Mouse (Mus musculus) adrenal gland, postnatal 14 days (tissue): ENCODE measurements around the gene Olfr895. TPM values are rescaled to one million over a fixed set of nuclear protein-coding genes. Genes with fewer than 3 reads are reported as not detected.

Experiments
- DNase-seq: peaks from one replicate; pipeline ENCODE4 v3.0.0; 2021; ENCODE audit warnings: mixed read lengths
- long read RNA-seq, 2 experiments: library from polyadenylated mRNA; stranded (forward); transcript quantifications; one replicate each; pipeline ENCODE4 v2.0.0; 2021
- total RNA-seq: library from RNA; stranded (reverse); gene quantifications from 2 replicates; pipeline ENCODE4 v1.2.3, GENCODE M21; 2021

Gene Olfr895
- not detected in 2 replicates for total RNA-seq
- long read RNA-seq, experiment 1, result 0 reads
- long read RNA-seq, experiment 2, result 0 reads

- DNase-seq, result no peak
Observed at GRCm38 (mm10) chr9:38267551-38267950, at the start of gene Olfr895. TSS of gene Olfr895 (plus strand) at chr9:38267851.

DNA sequence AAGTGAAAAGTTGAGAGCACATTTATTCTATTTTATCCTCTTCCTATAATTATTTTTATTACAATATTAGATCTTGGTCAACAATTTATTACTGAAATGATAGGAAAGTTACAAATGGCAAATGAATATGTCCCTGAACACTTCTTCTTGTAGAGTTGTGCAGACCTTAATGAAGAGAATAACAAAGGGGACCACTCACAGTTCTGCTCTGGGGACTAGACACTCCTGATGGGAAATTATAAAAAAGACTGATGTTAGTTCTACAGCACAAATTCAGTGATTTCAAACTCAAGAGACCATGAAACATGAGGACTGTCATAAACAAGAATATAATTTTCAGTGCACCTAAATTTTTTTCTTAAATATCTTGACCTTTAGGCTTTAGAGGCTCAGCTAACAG is 15.2 kb upstream of the Olfr895 start, which contains the start of gene Olfr143:
Olfr143 (plus strand) TSS at position 301 of the 400 bp plus-strand sequence.
- no peak for DNase-seq

DNA sequence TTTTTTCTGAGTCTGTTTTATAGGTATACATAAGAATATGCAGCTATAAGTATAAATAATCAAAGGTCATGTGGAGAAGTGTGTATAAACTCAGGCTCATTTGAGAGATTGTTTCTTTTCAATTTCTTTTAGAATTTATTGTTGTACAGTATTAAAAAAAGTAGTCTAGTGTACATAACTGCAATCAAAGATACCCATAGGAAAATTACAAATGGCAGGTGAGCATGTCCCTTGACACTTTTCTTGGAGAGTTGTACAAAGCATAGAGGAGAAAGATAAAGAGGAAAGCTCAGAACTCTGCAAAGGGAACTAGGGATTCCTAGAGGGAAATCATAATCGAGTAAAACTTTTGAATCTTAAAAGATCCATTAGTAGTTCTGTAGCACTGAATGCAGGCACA is 23.2 kb downstream of the Olfr895 start, which contains the start of gene Olfr896-ps1:
Olfr896-ps1 (plus strand) TSS at position 301 of the 400 bp plus-strand sequence.
- DNase-seq, result no peak

Other genes with a start within 250 kb of the Olfr895 start
- gene Olfr883, start 242.0 kb upstream of the Olfr895 start, total RNA-seq, result not detected in 2 replicates
- not detected in 2 replicates for gene Olfr884, start 221.3 kb upstream of the Olfr895 start, total RNA-seq
- gene Olfr885, start 206.5 kb upstream of the Olfr895 start, total RNA-seq, result not detected in 2 replicates
- gene Olfr887, start 183.8 kb upstream of the Olfr895 start, total RNA-seq, result not detected in 2 replicates
- not detected in 2 replicates for gene Olfr888, start 159.7 kb upstream of the Olfr895 start, total RNA-seq
- 0.11 and 0.19 TPM in 2 replicates for gene Olfr889, start 152.7 kb upstream of the Olfr895 start, total RNA-seq
- not detected in 2 replicates for gene Olfr890, start 125.3 kb upstream of the Olfr895 start, total RNA-seq
- not detected in 2 replicates for gene Olfr891, start 87.0 kb upstream of the Olfr895 start, total RNA-seq
- gene Olfr893, start 59.5 kb upstream of the Olfr895 start, total RNA-seq, result not detected in 2 replicates
- not detected in 2 replicates for gene Olfr894, start 49.8 kb upstream of the Olfr895 start, total RNA-seq
- gene Olfr143, start 15.1 kb upstream of the Olfr895 start, total RNA-seq, result not detected in 2 replicates
- not detected in 2 replicates for gene Olfr896-ps1, start 23.3 kb downstream of the Olfr895 start, total RNA-seq
- gene Olfr25, start 61.2 kb downstream of the Olfr895 start, total RNA-seq, result not detected in 2 replicates
- gene Olfr898, start 80.6 kb downstream of the Olfr895 start, total RNA-seq, result not detected in 2 replicates
- not detected in 2 replicates for gene Olfr250, start 99.0 kb downstream of the Olfr895 start, total RNA-seq
- not detected in 2 replicates for gene Olfr251, start 109.2 kb downstream of the Olfr895 start, total RNA-seq
- not detected in 2 replicates for gene Olfr147, start 133.8 kb downstream of the Olfr895 start, total RNA-seq
- not detected in 2 replicates for gene Olfr901, start 161.6 kb downstream of the Olfr895 start, total RNA-seq
- not detected in 2 replicates for gene Olfr902, start 179.8 kb downstream of the Olfr895 start, total RNA-seq
- not detected in 2 replicates for gene Olfr904, start 195.3 kb downstream of the Olfr895 start, total RNA-seq
- gene Olfr905, start 203.3 kb downstream of the Olfr895 start, total RNA-seq, result not detected in 2 replicates
- gene Olfr906, start 219.2 kb downstream of the Olfr895 start, total RNA-seq, result not detected in 2 replicates
- gene Olfr907, start 227.9 kb downstream of the Olfr895 start, total RNA-seq, result not detected in 2 replicates